Mouse (Mus musculus): ENCODE measurements around the gene Emc10. TPM values are rescaled to one million over a fixed set of nuclear protein-coding genes. Genes with fewer than 3 reads are reported as not detected.

Gene Emc10
- 16.3 TPM for polyA plus RNA-seq (2015; fragmentation: Illumina TruSeq; extraction: RNeasy Lipid Tissue Mini Kit (QIAGEN cat#74804); ENCODE audit: insufficient read depth, low replicate concordance)

DNA sequence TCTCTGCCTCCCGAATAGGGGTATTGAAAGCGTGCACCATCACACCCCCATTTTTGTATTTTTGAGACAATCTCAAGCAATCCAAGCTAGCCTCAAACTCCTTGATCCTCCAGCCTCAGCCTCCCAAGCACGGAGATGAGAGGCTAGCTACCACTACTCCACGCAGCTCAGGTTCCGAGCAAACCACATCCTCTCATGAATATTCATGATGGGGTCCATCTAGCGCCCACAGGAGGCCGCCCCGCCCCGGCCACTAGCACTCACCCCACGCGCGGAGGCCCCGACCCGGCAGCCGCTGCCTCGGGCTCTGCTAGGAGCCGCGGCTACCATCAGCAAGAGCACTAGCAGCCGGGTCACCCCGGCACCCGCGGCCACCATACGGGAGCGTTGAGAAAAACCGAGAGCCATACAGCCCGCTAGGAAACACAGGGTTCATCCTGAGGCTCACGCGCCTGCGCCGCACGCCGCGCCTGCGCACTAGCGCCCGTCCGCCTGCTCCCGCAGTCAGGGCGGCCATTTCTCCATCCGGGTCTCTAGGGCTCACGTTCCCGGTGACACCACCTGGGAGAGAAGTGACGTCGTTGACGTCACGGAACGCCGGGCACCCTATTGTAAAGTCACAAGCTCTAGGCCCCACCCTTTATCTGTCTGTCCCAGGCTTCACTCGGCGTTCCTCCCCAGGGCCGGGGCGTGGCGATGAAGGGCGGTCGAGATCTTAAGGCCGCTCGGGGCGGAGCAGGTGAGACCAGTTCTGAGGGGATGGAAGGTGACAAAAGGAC lies at the start of gene Emc10, which contains the start of gene Fam71e1:
Emc10 (minus strand) TSS at position 538 of the 779 bp plus-strand sequence.
Fam71e1 (plus strand) TSS at position 590 of the 779 bp plus-strand sequence.

DNA sequence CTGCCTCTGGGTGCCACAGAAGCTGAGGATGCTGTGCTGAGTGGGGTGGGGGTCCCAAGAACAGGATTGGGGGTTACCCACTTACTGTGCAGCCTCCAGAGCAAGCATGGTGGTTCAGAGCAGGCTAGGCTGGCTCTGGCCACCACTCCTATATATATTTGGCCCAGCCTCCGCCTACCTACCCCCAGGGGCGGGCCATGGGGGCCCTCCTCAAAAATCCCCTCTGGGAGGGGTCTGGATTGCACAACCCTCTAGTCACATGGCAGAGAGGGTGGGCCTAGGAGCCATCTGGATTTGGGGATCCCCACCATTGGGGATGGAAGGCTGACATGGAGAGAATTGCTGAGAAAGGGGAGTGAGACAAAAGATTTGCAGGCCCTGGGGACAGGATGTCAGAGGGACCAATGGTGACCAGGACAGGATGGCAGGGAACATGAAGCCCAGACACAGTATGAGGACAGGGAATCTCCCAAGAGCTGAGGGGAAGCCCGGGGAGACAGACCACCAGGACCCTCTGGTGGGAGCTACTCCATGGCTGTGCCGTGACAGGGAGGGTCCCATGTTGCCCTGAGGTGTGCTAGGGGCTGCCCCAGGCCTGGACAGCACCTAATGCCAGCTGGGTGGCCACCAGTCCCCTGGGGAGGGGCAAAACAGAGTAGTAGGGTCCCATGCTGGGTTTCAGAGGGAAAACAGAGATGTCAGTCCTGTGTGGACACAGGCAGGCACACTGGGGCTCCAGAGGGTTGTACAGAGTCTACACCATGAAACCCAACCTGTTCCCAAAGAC lies 35.8 kb upstream of the Emc10 start, which contains the start of gene Spib:
Spib (minus strand) TSS at position 126 of the 787 bp plus-strand sequence.

DNA sequence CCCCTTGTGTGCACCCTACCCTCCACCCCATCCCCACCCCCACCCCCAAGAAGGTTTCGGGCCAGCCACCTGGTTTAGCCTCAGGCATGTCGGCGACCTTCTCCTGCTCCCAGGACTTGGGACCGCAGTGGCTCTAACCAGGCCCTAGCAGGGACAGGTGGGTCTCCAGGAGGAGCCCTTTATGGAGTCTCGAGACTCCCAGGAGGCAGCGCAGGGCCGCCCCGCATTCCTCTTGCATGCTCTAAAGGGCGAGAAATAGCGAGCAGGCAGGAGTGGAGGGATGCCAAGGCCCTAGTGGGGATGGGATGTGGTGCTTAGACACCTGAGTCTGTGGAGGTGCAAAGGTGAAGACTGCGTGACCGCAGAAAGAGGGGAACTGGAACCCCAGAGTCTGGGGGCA lies 28.2 kb upstream of the Emc10 start, which contains the start of gene Mybpc2:
Mybpc2 (minus strand) TSS at position 155 of the 400 bp plus-strand sequence.

DNA sequence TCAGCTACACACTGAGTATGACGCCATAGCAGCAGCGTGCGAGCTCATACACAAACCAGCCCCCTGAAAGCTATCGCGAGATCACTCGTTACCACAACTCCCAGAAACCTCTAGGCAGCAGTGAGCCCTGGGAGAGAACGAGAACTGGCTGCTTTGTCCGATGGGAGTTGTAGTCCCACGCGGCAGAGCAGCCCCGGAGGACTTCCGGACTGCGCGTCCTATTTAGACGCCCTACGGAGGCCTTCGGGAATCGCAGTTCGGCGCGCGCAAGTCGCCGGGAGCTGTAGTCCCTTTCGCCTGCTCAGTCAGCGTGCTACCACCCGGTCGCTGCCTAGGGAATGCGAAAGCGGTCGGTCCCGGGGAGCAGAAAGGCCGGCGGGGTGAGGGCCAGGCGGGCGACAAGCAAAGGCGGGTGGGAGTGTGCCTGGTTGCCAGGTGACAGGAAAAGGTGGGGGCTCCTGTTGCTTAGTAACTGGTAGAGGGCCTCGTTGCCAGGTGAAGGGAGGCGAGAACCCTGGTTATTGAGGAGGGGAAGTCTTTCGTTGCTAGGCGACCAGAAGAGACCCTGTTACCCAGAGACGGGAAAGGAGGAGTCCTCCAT lies 28.4 kb downstream of the Emc10 start, which contains the start of gene Josd2:
Josd2 (plus strand) TSS at position 170 of the 601 bp plus-strand sequence.

DNA sequence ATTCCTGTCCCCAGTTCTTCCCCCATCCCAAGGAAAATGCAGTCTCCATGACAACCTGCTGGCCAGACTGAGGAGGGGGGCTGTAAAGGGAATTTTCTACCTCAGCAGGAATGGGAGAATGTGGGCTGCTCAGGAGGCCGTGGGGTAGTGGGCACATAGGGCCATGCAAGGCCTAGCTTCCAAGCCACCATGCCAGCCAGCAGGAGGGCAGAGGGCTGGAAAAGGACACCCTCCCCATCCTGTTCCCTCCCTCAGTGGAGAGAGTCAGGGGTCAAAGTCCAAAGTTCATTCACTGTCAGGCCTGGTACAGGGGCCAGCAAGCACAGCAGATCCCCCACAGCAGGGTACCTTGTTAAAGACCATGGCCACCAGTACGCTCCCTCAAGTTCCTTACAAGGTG lies 31.2 kb downstream of the Emc10 start, which contains the start of gene Aspdh:
Aspdh (plus strand) TSS at position 281 of the 400 bp plus-strand sequence.

Other genes with a start within 250 kb of the Emc10 start
- gene 1700028J19Rik, start 249.8 kb downstream of the Emc10 start, polyA plus RNA-seq (2015; fragmentation: Illumina TruSeq; extraction: RNeasy Lipid Tissue Mini Kit (QIAGEN cat#74804); ENCODE audit: insufficient read depth, low replicate concordance), result 0.84 TPM
- gene 2410002F23Rik, start 249.8 kb downstream of the Emc10 start, polyA plus RNA-seq (2015; fragmentation: Illumina TruSeq; extraction: RNeasy Lipid Tissue Mini Kit (QIAGEN cat#74804); ENCODE audit: insufficient read depth, low replicate concordance), result 112 TPM
- not detected for gene Acp4, start 239.2 kb downstream of the Emc10 start, polyA plus RNA-seq (2015; fragmentation: Illumina TruSeq; extraction: RNeasy Lipid Tissue Mini Kit (QIAGEN cat#74804); ENCODE audit: insufficient read depth, low replicate concordance)
- not detected for gene Gm15517, start 235.1 kb downstream of the Emc10 start, polyA plus RNA-seq (2015; fragmentation: Illumina TruSeq; extraction: RNeasy Lipid Tissue Mini Kit (QIAGEN cat#74804); ENCODE audit: insufficient read depth, low replicate concordance)
- gene Clec11a, start 189.6 kb downstream of the Emc10 start, polyA plus RNA-seq (2015; fragmentation: Illumina TruSeq; extraction: RNeasy Lipid Tissue Mini Kit (QIAGEN cat#74804); ENCODE audit: insufficient read depth, low replicate concordance), result 2.6 TPM
- 1.8 TPM for gene Shank1, start 186.3 kb downstream of the Emc10 start, polyA plus RNA-seq (2015; fragmentation: Illumina TruSeq; extraction: RNeasy Lipid Tissue Mini Kit (QIAGEN cat#74804); ENCODE audit: insufficient read depth, low replicate concordance)
- gene Syt3, start 112.4 kb downstream of the Emc10 start, polyA plus RNA-seq (2015; fragmentation: Illumina TruSeq; extraction: RNeasy Lipid Tissue Mini Kit (QIAGEN cat#74804); ENCODE audit: insufficient read depth, low replicate concordance), result 0.28 TPM
- gene 1700008O03Rik, start 110.7 kb downstream of the Emc10 start, polyA plus RNA-seq (2015; fragmentation: Illumina TruSeq; extraction: RNeasy Lipid Tissue Mini Kit (QIAGEN cat#74804); ENCODE audit: insufficient read depth, low replicate concordance), result not detected
- not detected for gene Lrrc4b, start 67.5 kb downstream of the Emc10 start, polyA plus RNA-seq (2015; fragmentation: Illumina TruSeq; extraction: RNeasy Lipid Tissue Mini Kit (QIAGEN cat#74804); ENCODE audit: insufficient read depth, low replicate concordance)
- not detected for gene Aspdh, start 31.1 kb downstream of the Emc10 start, polyA plus RNA-seq (2015; fragmentation: Illumina TruSeq; extraction: RNeasy Lipid Tissue Mini Kit (QIAGEN cat#74804); ENCODE audit: insufficient read depth, low replicate concordance)
- gene Josd2, start 28.5 kb downstream of the Emc10 start, polyA plus RNA-seq (2015; fragmentation: Illumina TruSeq; extraction: RNeasy Lipid Tissue Mini Kit (QIAGEN cat#74804); ENCODE audit: insufficient read depth, low replicate concordance), result 22.8 TPM
- gene Fam71e1, start 52 bp upstream of the Emc10 start, polyA plus RNA-seq (2015; fragmentation: Illumina TruSeq; extraction: RNeasy Lipid Tissue Mini Kit (QIAGEN cat#74804); ENCODE audit: insufficient read depth, low replicate concordance), result 1.3 TPM
- gene Mybpc2, start 28.1 kb upstream of the Emc10 start, polyA plus RNA-seq (2015; fragmentation: Illumina TruSeq; extraction: RNeasy Lipid Tissue Mini Kit (QIAGEN cat#74804); ENCODE audit: insufficient read depth, low replicate concordance), result 0.95 TPM
- 234 TPM for gene Spib, start 35.5 kb upstream of the Emc10 start, polyA plus RNA-seq (2015; fragmentation: Illumina TruSeq; extraction: RNeasy Lipid Tissue Mini Kit (QIAGEN cat#74804); ENCODE audit: insufficient read depth, low replicate concordance)
- gene Pold1, start 52.3 kb upstream of the Emc10 start, polyA plus RNA-seq (2015; fragmentation: Illumina TruSeq; extraction: RNeasy Lipid Tissue Mini Kit (QIAGEN cat#74804); ENCODE audit: insufficient read depth, low replicate concordance), result 14.2 TPM
- 31.8 TPM for gene Nr1h2, start 57.4 kb upstream of the Emc10 start, polyA plus RNA-seq (2015; fragmentation: Illumina TruSeq; extraction: RNeasy Lipid Tissue Mini Kit (QIAGEN cat#74804); ENCODE audit: insufficient read depth, low replicate concordance)
- 205 TPM for gene Napsa, start 75.9 kb upstream of the Emc10 start, polyA plus RNA-seq (2015; fragmentation: Illumina TruSeq; extraction: RNeasy Lipid Tissue Mini Kit (QIAGEN cat#74804); ENCODE audit: insufficient read depth, low replicate concordance)
- gene Kcnc3, start 94.1 kb upstream of the Emc10 start, polyA plus RNA-seq (2015; fragmentation: Illumina TruSeq; extraction: RNeasy Lipid Tissue Mini Kit (QIAGEN cat#74804); ENCODE audit: insufficient read depth, low replicate concordance), result 1.2 TPM
- gene Myh14, start 174.3 kb upstream of the Emc10 start, polyA plus RNA-seq (2015; fragmentation: Illumina TruSeq; extraction: RNeasy Lipid Tissue Mini Kit (QIAGEN cat#74804); ENCODE audit: insufficient read depth, low replicate concordance), result not detected
- not detected for gene Izumo2, start 212.2 kb upstream of the Emc10 start, polyA plus RNA-seq (2015; fragmentation: Illumina TruSeq; extraction: RNeasy Lipid Tissue Mini Kit (QIAGEN cat#74804); ENCODE audit: insufficient read depth, low replicate concordance)